9 mouse cellular contexts compared by ENCODE assay signal in genomic region chr4:89295441-89296220, GRCm38 (mm10). TPM values are rescaled to one million over a fixed set of nuclear protein-coding genes. Genes with fewer than 3 reads are reported as not detected.
A peak's percentile ranks its signal among the peaks of the same experiment; 100 is the strongest.
DNase-seq lines count a peak whose midpoint lies in the region; ATAC-seq and TF ChIP-seq lines count a peak whose summit lies in the region.
"Had no signal": no experiment of that assay in that cellular context is flagged by ENCODE, and none has a peak within 500 bp of the region (broad histone marks: within the 10 kb centered on the region; RNA-seq: fewer than 3 reads in every experiment).

No protein-coding gene starts in this region.

- peak overlapping the region; percentile 99 for H3K4me2 ChIP-seq in embryonic facial prominence, embryonic 15.5 days (replicated peaks)
- H3K4me2 ChIP-seq in limb, embryonic 14.5 days (replicated peaks; ENCODE audit: low read depth, low read length, severe bottlenecking): peak overlapping the region; percentile 94

- H3K9ac ChIP-seq in embryonic facial prominence, embryonic 15.5 days: no peak overlapping the region; the same call in 1 of the 2 replicates
- H3K9ac ChIP-seq in limb, embryonic 14.5 days (ENCODE audit: low read depth, low read length, severe bottlenecking): peak overlapping the region; percentile 47

- ATAC-seq in embryonic facial prominence, embryonic 15.5 days (ENCODE audit: insufficient number of reproducible peaks, low FRiP score, low TSS enrichment, low read depth): no peak
- peak; percentile 9; the same call in 1 of the 2 replicates for ATAC-seq in limb, embryonic 14.5 days (ENCODE audit: low FRiP score, low read depth)

- no peaks in the 10 kb centered on the region for H3K9me3 ChIP-seq in embryonic facial prominence, embryonic 15.5 days (replicated peaks)
- no peaks in the 10 kb centered on the region for H3K9me3 ChIP-seq in limb, embryonic 14.5 days (ENCODE audit: control insufficient read depth, low read length)

- H3K4me1 ChIP-seq in embryonic facial prominence, embryonic 15.5 days: peaks cover 12% of the 10 kb centered on the region
- 0 out of 2 replicates have a peak, but pooled peaks cover 7% of the 10 kb centered on the region for H3K4me1 ChIP-seq in limb, embryonic 14.5 days (ENCODE audit: control insufficient read depth, insufficient read depth, low read length)
- peaks cover 11% of the 10 kb centered on the region; the same call in 1 of the 2 replicates for H3K4me1 ChIP-seq in olfactory bulb, adult 2 months (ENCODE audit: control insufficient read depth, insufficient read depth, low read length)

- WGBS in embryonic facial prominence, embryonic 15.5 days: 3% methylated on average over 31 of the region's 31 CpGs
- 2% methylated on average over 31 of the region's 31 CpGs for WGBS in limb, embryonic 14.5 days
- 21% methylated on average over 31 of the region's 31 CpGs for WGBS in olfactory bulb, adult 2 months

- DNase-seq in gastrocnemius, postnatal 10 days: peak; percentile 36
- no peak for DNase-seq in gastrocnemius, adult 18-20 months (ENCODE audit: low spot score)
- peak; percentile 55 for DNase-seq in 3T3-L1 (ENCODE audit: low read depth, low spot score)
- no peak for DNase-seq in limb, embryonic 14.5 days (ENCODE audit: low spot score)
- no peak for DNase-seq in thymus, postnatal 25 days
- no peak for DNase-seq in adrenal gland, postnatal 10 days

- TF ChIP-seq CTCF in olfactory bulb, adult 2 months (IDR thresholded peaks at IDR 0.05; ENCODE audit: insufficient read depth, low read depth, low read length): no peak

- no peak for TF ChIP-seq POLR2A in limb, embryonic 14.5 days (IDR thresholded peaks at IDR 0.05; ENCODE audit: borderline replicate concordance, extremely low read depth, insufficient read depth, insufficient read length)
- no peak for TF ChIP-seq POLR2A in olfactory bulb, adult 2 months (IDR thresholded peaks at IDR 0.05; ENCODE audit: insufficient read depth, low read depth, low read length)

- peak overlapping the region; percentile 69 for H3K4me3 ChIP-seq in embryonic facial prominence, embryonic 15.5 days (replicated peaks)
- H3K4me3 ChIP-seq in limb, embryonic 14.5 days (replicated peaks; ENCODE audit: low read length): peak overlapping the region; percentile 59
- peak overlapping the region; percentile 55 for H3K4me3 ChIP-seq in olfactory bulb, adult 2 months (ENCODE audit: insufficient read depth, low read depth, low read length)

- no peaks in the 10 kb centered on the region for H3K36me3 ChIP-seq in embryonic facial prominence, embryonic 15.5 days
- H3K36me3 ChIP-seq in limb, embryonic 14.5 days (ENCODE audit: control insufficient read depth, insufficient read depth, low read length): no peaks in the 10 kb centered on the region

- H3K27me3 ChIP-seq in embryonic facial prominence, embryonic 15.5 days: peaks cover 85% of the 10 kb centered on the region
- peaks cover 88% of the 10 kb centered on the region for H3K27me3 ChIP-seq in limb, embryonic 14.5 days (ENCODE audit: control insufficient read depth, insufficient read depth, low read length)
- H3K27me3 ChIP-seq: CH12.LX had no signal

- no peak overlapping the region for H3K27ac ChIP-seq in embryonic facial prominence, embryonic 15.5 days (replicated peaks)
- no peak overlapping the region for H3K27ac ChIP-seq in limb, embryonic 14.5 days (replicated peaks; ENCODE audit: low read depth, low read length)
- H3K27ac ChIP-seq in olfactory bulb, adult 2 months (ENCODE audit: insufficient read depth, low read depth, low read length): no peak overlapping the region

RNA-seq across cellular contexts. Expression of gene Cdkn2a, which starts 1.2 kb away (rescaled TPM):
- under 1 TPM; 0.29 to 0.45 TPM for total RNA-seq in gastrocnemius, postnatal 10 days (2021)
- under 1 TPM; 0.37 to 0.45 TPM for total RNA-seq in gastrocnemius, adult 18-20 months (2021)
- polyA plus RNA-seq in embryonic facial prominence, embryonic 15.5 days (2015; fragmentation: Nextera tagmentation; extraction: Ambion mirVana): not detected in 2 replicates
- polyA plus RNA-seq in limb, embryonic 14.5 days (2012; rRNA removed): 0.47 TPM in 2 replicates
- not detected in 2 replicates for polyA plus RNA-seq in limb, embryonic 14.5 days (2014; fragmentation: Nextera tagmentation; extraction: Ambion mirVana)
- not detected in 2 replicates for polyA plus RNA-seq in olfactory bulb, adult 2 months (2012; ENCODE audit: insufficient read depth, insufficient read length, low replicate concordance, missing spikeins)
- total RNA-seq in adrenal gland, postnatal 10 days (2021): under 1 TPM; 0.51 to 0.67 TPM
- total RNA-seq: CH12.LX had no signal

RNA-seq across cellular contexts. Expression of gene Cdkn2b, which starts 15.2 kb away (rescaled TPM):
- total RNA-seq in gastrocnemius, postnatal 10 days (2021): under 1 TPM; 0.16 to 0.50 TPM
- 1 to 10 TPM; 1.2 to 1.4 TPM for total RNA-seq in gastrocnemius, adult 18-20 months (2021)
- 6.4 and 6.5 TPM in 2 replicates for polyA plus RNA-seq in embryonic facial prominence, embryonic 15.5 days (2015; fragmentation: Nextera tagmentation; extraction: Ambion mirVana)
- polyA plus RNA-seq in limb, embryonic 14.5 days (2012; rRNA removed): 1.4 and 1.8 TPM in 2 replicates
- polyA plus RNA-seq in limb, embryonic 14.5 days (2014; fragmentation: Nextera tagmentation; extraction: Ambion mirVana): 3.0 and 4.4 TPM in 2 replicates
- polyA plus RNA-seq in olfactory bulb, adult 2 months (2012; ENCODE audit: insufficient read depth, insufficient read length, low replicate concordance, missing spikeins): not detected in 2 replicates
- 1 to 10 TPM; 2.2 to 3.2 TPM for total RNA-seq in adrenal gland, postnatal 10 days (2021)
- total RNA-seq: CH12.LX had no signal

Comparison
In these comparisons a context has a peak if more than half of its experiments do, and no peak if none do; other contexts are left out.
1. DNase-seq: peak in gastrocnemius, postnatal 10 days (single experiment) and 3T3-L1 (single experiment); none in gastrocnemius, adult 18-20 months (single experiment), limb, embryonic 14.5 days (single experiment), thymus, postnatal 25 days (single experiment) and adrenal gland, postnatal 10 days (single experiment).
2. Peak in every context shown above with its lines, with median percentiles within 50 percentile points of each other: H3K4me3 ChIP-seq.